Mouse (Mus musculus) left cerebral cortex, adult 8-10 months (tissue): ENCODE data around the gene Hdac7. TPM values are rescaled to one million over a fixed set of nuclear protein-coding genes. Genes with fewer than 3 reads are reported as not detected.
A peak's percentile ranks its signal among the peaks of the same experiment; 100 is the strongest.

Source experiments
- DNase-seq, 2 experiments: peaks; one replicate each; pipeline ENCODE4 v3.0.0; 2022; ENCODE audit warnings: low spot score in 2 of 2
- total RNA-seq, 4 experiments: library from RNA; stranded (reverse); gene quantifications; 2 replicates each; pipeline ENCODE4 v1.2.4; 2022

The Hdac7 gene
- total RNA-seq, 4 experiments from 2014 or later, result 27.7 to 34.7 (median 32.9) TPM

- DNase-seq, result no peak
These were observed 14.1 kb upstream of the Hdac7 start for GRCm38 (mm10) chr15:97858431-97858830.

- no peak for DNase-seq
These were observed 10.2 kb upstream of the Hdac7 start for GRCm38 (mm10) chr15:97854551-97854950.

GRCm38 (mm10) chr15:97854059-97854458 lies 9.8 kb upstream of the Hdac7 start:
- no peak for DNase-seq

- DNase-seq, result no peak
These were observed 8.0 kb upstream of the Hdac7 start for GRCm38 (mm10) chr15:97852291-97852690.

GRCm38 (mm10) chr15:97851011-97851410 lies 6.7 kb upstream of the Hdac7 start:
- no peak for DNase-seq

GRCm38 (mm10) chr15:97850441-97850840 lies 6.1 kb upstream of the Hdac7 start:
- no peak for DNase-seq

- DNase-seq, result peak; percentile 77 to 81
These were observed 5.0 kb upstream of the Hdac7 start for GRCm38 (mm10) chr15:97849116-97849911.

- DNase-seq, result no peak
These were observed 3.6 kb upstream of the Hdac7 start for GRCm38 (mm10) chr15:97847866-97848265.

GRCm38 (mm10) chr15:97847285-97847684 lies 3.0 kb upstream of the Hdac7 start:
- no peak for DNase-seq

GRCm38 (mm10) chr15:97846121-97846882 lies 2.0 kb upstream of the Hdac7 start:
- DNase-seq, result no peak

- no peak for DNase-seq
These were observed 1.1 kb downstream of the Hdac7 start for GRCm38 (mm10) chr15:97843247-97843651.

GRCm38 (mm10) chr15:97842058-97842457 lies 2.2 kb downstream of the Hdac7 start:
- DNase-seq, result no peak

GRCm38 (mm10) chr15:97841383-97841782 lies 2.9 kb downstream of the Hdac7 start:
- DNase-seq, result no peak

GRCm38 (mm10) chr15:97840781-97841180 lies 3.5 kb downstream of the Hdac7 start:
- no peak for DNase-seq

GRCm38 (mm10) chr15:97839991-97840455 lies 4.3 kb downstream of the Hdac7 start:
- no peak for DNase-seq

GRCm38 (mm10) chr15:97839473-97839872 lies 4.8 kb downstream of the Hdac7 start:
- no peak for DNase-seq

GRCm38 (mm10) chr15:97839012-97839411 lies 5.3 kb downstream of the Hdac7 start:
- no peak for DNase-seq

GRCm38 (mm10) chr15:97838395-97838794 lies 5.9 kb downstream of the Hdac7 start:
- no peak for DNase-seq

GRCm38 (mm10) chr15:97837491-97838061 lies 6.7 kb downstream of the Hdac7 start:
- no peak for DNase-seq

- DNase-seq, result no peak
These were observed 7.4 kb downstream of the Hdac7 start for GRCm38 (mm10) chr15:97836894-97837247.

GRCm38 (mm10) chr15:97836153-97836893 lies 8.0 kb downstream of the Hdac7 start:
- no peak for DNase-seq
